Mouse (Mus musculus) cortical plate, adult 2 months (tissue): Measurements from ENCODE around the gene Sema4d. TPM values are rescaled to one million over a fixed set of nuclear protein-coding genes. Genes with fewer than 3 reads are reported as not detected.

Experiments used
- H3K27ac ChIP-seq: fragments of 200-500 bp; 2 replicates; pipeline ENCODE4 v1.5.1; 2012; ENCODE audit warnings: low read length, control low read depth, inconsistent platforms; ENCODE audit not compliant: insufficient read depth
- H3K4me1 ChIP-seq: fragments of 200-500 bp; 2 replicates; pipeline ENCODE4 v1.6.1; 2011; ENCODE audit warnings: low read length; ENCODE audit not compliant: control insufficient read depth, insufficient read depth
- H3K4me3 ChIP-seq: fragments of 200-500 bp; 2 replicates; pipeline ENCODE4 v1.5.1; 2011; ENCODE audit warnings: mild to moderate bottlenecking, low read length, control low read depth; ENCODE audit not compliant: insufficient read depth
- CTCF ChIP-seq: fragments of 200-500 bp; IDR thresholded peaks from 2 replicates; pipeline ENCODE4 v1.5.1; 2011; ENCODE audit warnings: mild to moderate bottlenecking, control low read depth, low read length; ENCODE audit not compliant: insufficient read depth; ENCODE audit errors: extremely low read depth
- POLR2A ChIP-seq: fragments of 200-500 bp; IDR thresholded peaks from 2 replicates; pipeline ENCODE4 v1.6.1; 2011; ENCODE audit warnings: mild to moderate bottlenecking, low read length, control low read depth; ENCODE audit not compliant: insufficient read depth; ENCODE audit errors: extremely low read depth
- polyA plus RNA-seq: library from polyadenylated mRNA; depleted of rRNA; stranded (reverse); fragments of >200 nt; gene quantifications from 2 replicates; pipeline ENCODE4 v1.2.3, GENCODE M21; 2012

The Sema4d gene
- polyA plus RNA-seq, 1 experiment = 99.9 TPM

DNA sequence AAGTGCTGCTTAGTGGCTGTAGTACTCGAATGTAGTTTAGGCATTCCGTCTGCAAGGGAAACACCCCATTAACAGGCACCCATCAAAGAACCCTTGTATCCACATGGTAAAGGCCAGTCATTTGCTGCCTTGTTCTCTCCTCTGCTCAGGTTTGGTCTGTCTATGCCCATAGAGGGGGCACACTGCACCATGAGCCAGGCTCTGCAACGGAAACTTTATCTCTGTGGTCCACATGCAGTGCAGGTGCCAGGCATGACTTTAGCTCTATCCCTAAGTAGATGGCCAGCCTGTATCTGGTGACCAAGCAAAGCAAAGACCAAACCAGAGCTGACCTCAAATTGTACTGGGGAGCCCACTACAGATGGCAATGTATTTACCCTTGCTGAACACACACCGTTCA is 73.0 kb downstream of the Sema4d start:
- peaks cover 1% of the 10 kb centered on the region; the same call in 1 of the 2 replicates for H3K4me1 ChIP-seq
- H3K4me3 ChIP-seq = no peak overlapping the region
- no peak overlapping the region for H3K27ac ChIP-seq
- TF ChIP-seq CTCF (no peak), POLR2A (no peak)

DNA sequence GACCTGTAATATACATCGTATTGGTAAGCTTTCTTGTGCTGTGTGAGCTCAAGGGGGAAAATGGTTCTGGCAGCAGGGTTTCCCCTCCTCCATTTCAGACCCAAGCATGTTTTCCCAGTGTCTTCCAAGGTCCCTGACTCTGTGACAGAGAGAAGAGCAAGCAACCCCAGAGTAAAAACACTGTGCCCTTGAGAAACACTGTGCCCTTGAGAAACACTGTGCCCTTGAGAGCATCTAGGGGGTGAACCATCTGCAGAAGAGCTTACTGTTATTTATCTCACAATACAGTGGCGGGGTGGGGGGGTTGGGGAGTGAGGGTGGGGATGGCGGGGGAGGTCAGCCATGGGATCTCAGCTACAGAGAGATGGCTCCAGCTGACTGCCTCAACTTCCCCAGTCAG is 74.3 kb downstream of the Sema4d start:
- Histone ChIP-seq H3K27ac (no peak overlapping the region), H3K4me1 (peaks cover 1% of the 10 kb centered on the region; the same call in 1 of the 2 replicates), H3K4me3 (no peak overlapping the region)
- TF ChIP-seq CTCF (no peak), POLR2A (no peak)

GRCm38 (mm10) chr13:51716350-51717263 is 76.9 kb downstream of the Sema4d start:
- no peak overlapping the region for H3K27ac ChIP-seq
- TF ChIP-seq POLR2A = no peak
- TF ChIP-seq CTCF = no peak
- no peak overlapping the region for H3K4me3 ChIP-seq
- peaks cover 1% of the 10 kb centered on the region; the same call in 1 of the 2 replicates for H3K4me1 ChIP-seq

GRCm38 (mm10) chr13:51712022-51712421 is 81.5 kb downstream of the Sema4d start:
- H3K4me1 ChIP-seq = 0 out of 2 replicates have a peak, but pooled peaks cover 1% of the 10 kb centered on the region
- no peak overlapping the region for H3K4me3 ChIP-seq
- TF ChIP-seq CTCF (no peak), POLR2A (no peak)
- H3K27ac ChIP-seq = no peak overlapping the region

GRCm38 (mm10) chr13:51710738-51711137 is 82.8 kb downstream of the Sema4d start:
- Histone ChIP-seq H3K27ac (no peak overlapping the region), H3K4me3 (no peak overlapping the region), H3K4me1 (no peaks in the 10 kb centered on the region)
- no peak for TF ChIP-seq CTCF
- no peak for TF ChIP-seq POLR2A

DNA sequence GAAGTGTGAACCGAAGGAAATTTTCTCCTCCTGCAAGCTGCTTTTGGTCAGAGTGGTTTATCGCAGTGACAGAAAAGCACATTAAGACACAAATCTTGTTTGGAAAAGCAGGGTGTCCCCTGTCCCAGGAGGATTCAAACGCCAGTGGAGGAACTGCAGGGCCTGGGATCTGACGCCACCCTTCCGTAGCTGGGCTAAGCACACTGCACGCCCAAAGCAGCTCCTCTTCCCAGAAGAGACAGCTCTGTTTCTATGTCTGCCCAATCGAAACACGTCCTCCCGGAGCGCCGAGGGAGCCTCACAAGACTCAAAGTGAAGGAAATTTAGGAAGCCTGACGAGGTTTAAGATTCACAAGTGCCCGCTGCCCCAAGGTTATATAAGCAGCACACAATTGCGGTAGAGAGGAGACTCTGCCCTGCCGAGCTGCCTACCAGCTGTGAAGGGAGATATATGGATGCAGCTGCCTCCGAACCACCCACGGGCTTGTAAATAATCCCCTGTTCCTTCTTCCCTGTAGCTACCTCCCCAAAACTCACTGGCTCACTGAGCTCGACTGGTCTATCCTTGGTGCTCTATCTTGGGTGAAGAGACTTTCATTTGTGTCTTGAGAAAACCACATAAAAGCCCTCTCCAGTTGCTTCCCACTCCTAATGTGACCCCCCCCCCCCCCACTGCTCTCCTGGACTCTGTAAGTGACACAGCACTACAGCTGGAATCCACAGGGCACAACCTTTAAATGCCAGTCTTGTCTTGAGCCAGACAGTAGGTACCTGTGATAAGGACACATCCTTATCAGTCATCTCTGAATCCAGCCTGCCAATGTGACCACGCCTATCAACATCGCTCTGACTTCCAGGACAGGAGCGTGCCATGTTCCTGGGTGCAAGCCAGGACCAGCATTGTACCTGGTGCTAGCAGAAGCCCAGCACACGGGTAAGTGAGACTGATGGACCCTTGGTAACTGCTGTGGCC is 87.4 kb downstream of the Sema4d start:
- H3K27ac ChIP-seq = no peak overlapping the region
- TF ChIP-seq CTCF (no peak), POLR2A (no peak)
- no peaks in the 10 kb centered on the region for H3K4me1 ChIP-seq

GRCm38 (mm10) chr13:51703893-51704292 is 89.7 kb downstream of the Sema4d start:
- no peak overlapping the region for H3K4me3 ChIP-seq
- no peaks in the 10 kb centered on the region for H3K4me1 ChIP-seq
- TF ChIP-seq POLR2A = no peak
- TF ChIP-seq CTCF = no peak
- H3K27ac ChIP-seq = no peak overlapping the region

More for the DNA sequence above, 87.4 kb downstream of the Sema4d start:
- no peak overlapping the region for H3K4me3 ChIP-seq

- Histone ChIP-seq H3K4me3 (no peak overlapping the region), H3K27ac (no peak overlapping the region), H3K4me1 (no peaks in the 10 kb centered on the region)
- TF ChIP-seq CTCF (no peak), POLR2A (no peak)
These were observed 95.2 kb downstream of the Sema4d start for GRCm38 (mm10) chr13:51698318-51698717.

DNA sequence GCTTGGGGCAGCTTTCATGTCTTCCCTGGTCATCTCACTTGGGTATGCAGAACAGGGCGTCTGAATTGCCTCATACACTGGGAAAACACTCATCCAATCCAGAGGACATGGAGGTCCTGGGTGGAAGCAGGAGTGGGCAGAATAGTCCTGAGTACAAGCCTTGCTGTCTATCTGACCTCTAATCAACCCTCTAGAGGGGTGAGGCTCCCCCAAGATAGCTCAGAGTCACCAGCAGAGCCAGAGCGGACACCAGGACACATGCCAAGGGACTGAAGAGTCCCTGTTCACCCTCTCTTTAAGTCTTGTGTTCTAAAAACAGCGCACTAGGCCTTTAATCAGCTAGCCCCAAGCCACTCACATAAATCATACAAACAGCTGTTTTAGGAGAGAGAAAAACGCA is 95.7 kb downstream of the Sema4d start:
- Histone ChIP-seq H3K4me3 (no peak overlapping the region), H3K27ac (no peak overlapping the region), H3K4me1 (no peaks in the 10 kb centered on the region)
- TF ChIP-seq POLR2A (no peak), CTCF (no peak)

DNA sequence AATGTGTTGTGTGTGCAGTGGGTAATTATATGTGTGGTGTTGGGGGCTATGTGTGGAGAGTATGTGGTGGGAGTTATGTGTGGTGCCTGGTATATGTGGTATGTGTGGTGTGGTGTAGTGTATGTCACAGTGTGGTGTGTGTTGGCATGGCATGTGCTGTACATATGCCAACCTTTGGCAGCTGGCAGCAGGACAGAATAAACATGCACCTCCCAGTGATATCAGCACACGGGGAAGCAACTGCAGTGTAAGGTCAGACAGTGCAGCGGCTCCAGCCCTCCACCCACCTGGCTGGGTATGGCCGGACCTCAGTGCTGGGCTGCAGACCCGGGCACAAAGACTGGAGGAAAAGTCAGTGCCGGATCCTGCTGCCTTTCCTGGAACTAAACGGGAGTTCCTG is 96.1 kb downstream of the Sema4d start:
- no peaks in the 10 kb centered on the region for H3K4me1 ChIP-seq
- TF ChIP-seq POLR2A (no peak), CTCF (no peak)
- no peak overlapping the region for H3K27ac ChIP-seq
- no peak overlapping the region for H3K4me3 ChIP-seq

DNA sequence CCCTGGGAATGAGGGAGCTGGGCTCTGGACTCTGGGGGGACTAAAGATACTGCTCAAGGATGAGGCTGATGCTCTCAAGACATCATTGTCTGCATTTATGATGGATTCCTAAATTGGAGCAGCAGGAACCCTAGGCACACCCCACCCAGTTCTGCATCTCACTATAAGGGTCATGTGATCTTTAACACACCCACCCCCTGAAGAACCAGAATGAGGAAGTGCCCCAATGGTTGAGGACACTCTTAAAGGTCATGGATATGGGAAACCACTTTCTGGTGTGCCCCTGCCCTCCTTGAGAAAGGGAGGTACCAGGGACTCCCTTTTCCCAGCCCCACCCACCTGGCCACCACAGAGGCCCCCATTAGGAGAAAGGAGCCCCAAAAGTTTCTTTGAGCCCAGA is 97.1 kb downstream of the Sema4d start:
- Histone ChIP-seq H3K4me1 (no peaks in the 10 kb centered on the region), H3K4me3 (no peak overlapping the region), H3K27ac (no peak overlapping the region)
- TF ChIP-seq CTCF = no peak
- TF ChIP-seq POLR2A = no peak
